Comparison of ENCODE assay signal across 22 mouse cellular contexts in the genomic region with DNA sequence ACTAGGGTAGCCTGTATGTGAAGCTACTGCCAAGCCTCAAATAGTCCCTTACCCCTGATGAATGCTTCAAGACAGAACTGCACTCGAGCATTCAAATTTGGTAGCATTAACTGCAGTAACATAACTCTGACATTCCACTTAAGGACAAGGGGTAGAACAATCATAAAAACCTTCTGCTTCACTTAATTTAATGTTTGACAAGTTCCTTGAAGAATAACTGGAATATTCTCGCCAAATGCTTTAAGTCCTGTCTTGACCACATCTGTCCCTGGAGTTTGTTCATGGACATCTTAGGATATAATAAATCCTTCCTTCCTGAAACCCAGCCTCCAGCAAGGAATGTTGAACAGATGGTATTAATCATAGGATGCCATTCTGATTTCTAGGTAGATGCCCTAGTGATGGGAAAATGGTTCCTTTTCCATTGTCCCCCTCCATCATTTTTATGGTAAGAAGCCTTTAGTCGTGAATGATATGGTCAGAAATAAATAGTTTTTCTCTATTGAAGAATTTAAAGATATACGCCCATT.
DNase-seq lines count a peak whose midpoint lies in the region; ATAC-seq and TF ChIP-seq lines count a peak whose summit lies in the region.
"Had no signal": no experiment of that assay in that cellular context is flagged by ENCODE, and none has a peak within 500 bp of the region (broad histone marks: within the 10 kb centered on the region; RNA-seq: fewer than 3 reads in every experiment).

No protein-coding gene starts in this region.

- ATAC-seq in limb, embryonic 14.5 days (ENCODE audit: low FRiP score, low read depth), result no peak
- ATAC-seq in forebrain, embryonic 12.5 days (ENCODE audit: low FRiP score), result no peak
- ATAC-seq: activated CD4-positive, CD25-positive, alpha-beta regulatory T cell, adult 4 months; forebrain, embryonic 13.5 days; forebrain, postnatal 0 days; intestine, embryonic 16.5 days; Patski had no signal

- no peak overlapping the region for H3K27ac ChIP-seq in limb, embryonic 14.5 days (replicated peaks; ENCODE audit: low read depth, low read length)
- no peak overlapping the region for H3K27ac ChIP-seq in limb, embryonic 10.5 days
- H3K27ac ChIP-seq in forebrain, embryonic 12.5 days, result no peak overlapping the region
- H3K27ac ChIP-seq: embryonic facial prominence, embryonic 15.5 days; forebrain, embryonic 13.5 days; heart, embryonic 10.5 days; hindbrain, embryonic 13.5 days had no signal

- no peaks in the 10 kb centered on the region for H3K27me3 ChIP-seq in limb, embryonic 14.5 days (ENCODE audit: control insufficient read depth, insufficient read depth, low read length)
- no peaks in the 10 kb centered on the region for H3K27me3 ChIP-seq in limb, embryonic 10.5 days (ENCODE audit: low read depth, poor library complexity, severe bottlenecking)
- H3K27me3 ChIP-seq in forebrain, embryonic 12.5 days, result no peaks in the 10 kb centered on the region
- H3K27me3 ChIP-seq: embryonic facial prominence, embryonic 15.5 days; forebrain, embryonic 13.5 days; hindbrain, embryonic 13.5 days; Patski had no signal

- no peak overlapping the region for H3K4me3 ChIP-seq in limb, embryonic 14.5 days (replicated peaks; ENCODE audit: low read length)
- no peak overlapping the region for H3K4me3 ChIP-seq in limb, embryonic 10.5 days
- no peak overlapping the region for H3K4me3 ChIP-seq in forebrain, embryonic 12.5 days (replicated peaks)
- H3K4me3 ChIP-seq: embryonic facial prominence, embryonic 15.5 days; forebrain, embryonic 13.5 days; heart, embryonic 10.5 days; hindbrain, embryonic 13.5 days had no signal

- no peaks in the 10 kb centered on the region for H3K9me3 ChIP-seq in limb, embryonic 14.5 days (ENCODE audit: control insufficient read depth, low read length)
- no peaks in the 10 kb centered on the region for H3K9me3 ChIP-seq in limb, embryonic 10.5 days (replicated peaks)
- H3K9me3 ChIP-seq in forebrain, embryonic 12.5 days, result no peaks in the 10 kb centered on the region
- H3K9me3 ChIP-seq: embryonic facial prominence, embryonic 15.5 days; forebrain, embryonic 13.5 days; heart, embryonic 10.5 days; hindbrain, embryonic 13.5 days had no signal

- H3K36me3 ChIP-seq in limb, embryonic 14.5 days (ENCODE audit: control insufficient read depth, insufficient read depth, low read length), result no peaks in the 10 kb centered on the region
- no peaks in the 10 kb centered on the region for H3K36me3 ChIP-seq in limb, embryonic 10.5 days
- no peaks in the 10 kb centered on the region for H3K36me3 ChIP-seq in forebrain, embryonic 12.5 days (replicated peaks)
- H3K36me3 ChIP-seq: embryonic facial prominence, embryonic 15.5 days; heart, embryonic 10.5 days; hindbrain, embryonic 13.5 days had no signal

- H3K4me2 ChIP-seq in limb, embryonic 14.5 days (replicated peaks; ENCODE audit: low read depth, low read length, severe bottlenecking), result no peak overlapping the region
- no peak overlapping the region for H3K4me2 ChIP-seq in forebrain, embryonic 12.5 days
- H3K4me2 ChIP-seq: embryonic facial prominence, embryonic 15.5 days; forebrain, embryonic 13.5 days; hindbrain, embryonic 13.5 days had no signal

- no peak for TF ChIP-seq POLR2A in limb, embryonic 14.5 days (IDR thresholded peaks at IDR 0.05; ENCODE audit: borderline replicate concordance, extremely low read depth, insufficient read depth, insufficient read length)

- peaks cover 13% of the 10 kb centered on the region; the same call in 1 of the 2 replicates for H3K4me1 ChIP-seq in limb, embryonic 14.5 days (ENCODE audit: control insufficient read depth, insufficient read depth, low read length)
- peaks cover 27% of the 10 kb centered on the region for H3K4me1 ChIP-seq in limb, embryonic 10.5 days
- H3K4me1 ChIP-seq in forebrain, embryonic 12.5 days, result peaks cover 5% of the 10 kb centered on the region; the same call in 1 of the 2 replicates
- H3K4me1 ChIP-seq: embryonic facial prominence, embryonic 15.5 days; heart, embryonic 10.5 days; hindbrain, embryonic 13.5 days had no signal

- 37% methylated on average over 4 of the region's 4 CpGs for whole genome bisulfite sequencing in limb, embryonic 14.5 days
- WGBS in limb, embryonic 10.5 days, result 49% methylated on average over 4 of the region's 4 CpGs
- 81% methylated on average over 4 of the region's 4 CpGs for WGBS in forebrain, embryonic 12.5 days

- peak; percentile 21 for DNase-seq in embryo, embryonic 10 days (ENCODE audit: low spot score)
- no peak for DNase-seq in embryo, embryonic 9.5 days (ENCODE audit: extremely low spot score)
- peak; percentile 45 for DNase-seq in limb, embryonic 14.5 days (ENCODE audit: low spot score)
- DNase-seq in limb, embryonic 10.5 days (ENCODE audit: low spot score), result no peak
- peak; percentile 24 for DNase-seq in forelimb bud, embryonic 11.5 days (ENCODE audit: low read depth, low spot score)
- no peak for DNase-seq in frontal cortex, postnatal 36 days (ENCODE audit: low spot score in 2 of 2)
- DNase-seq: adrenal gland, postnatal 14 days; cerebellum, adult 11-12 months; cerebellum, adult 9-10 months; cerebellum, postnatal 25 days; forebrain, postnatal 0 days; gastrocnemius, postnatal 36 days; heart, adult 18-20 months; heart, postnatal 10 days had no signal

- H3K9ac ChIP-seq in limb, embryonic 14.5 days (ENCODE audit: low read depth, low read length, severe bottlenecking), result no peak overlapping the region
- no peak overlapping the region for H3K9ac ChIP-seq in forebrain, embryonic 12.5 days
- H3K9ac ChIP-seq: embryonic facial prominence, embryonic 15.5 days; forebrain, embryonic 13.5 days; forebrain, postnatal 0 days; hindbrain, embryonic 13.5 days had no signal

Comparison
In these comparisons a context has a peak if more than half of its experiments do, and no peak if none do; other contexts are left out.
1. DNase-seq: peak in embryo, embryonic 10 days (single experiment), limb, embryonic 14.5 days (single experiment) and forelimb bud, embryonic 11.5 days (single experiment); none in embryo, embryonic 9.5 days (single experiment), limb, embryonic 10.5 days (single experiment) and frontal cortex, postnatal 36 days (0 of 2).